Mouse (Mus musculus): ENCODE results near the gene Trappc1.
"Not testable (repeated sequence)": the region's sequence is repeated elsewhere in the genome, so short reads cannot be mapped to it uniquely, and the experiment has no call there.

Trappc1 gene

DNA sequence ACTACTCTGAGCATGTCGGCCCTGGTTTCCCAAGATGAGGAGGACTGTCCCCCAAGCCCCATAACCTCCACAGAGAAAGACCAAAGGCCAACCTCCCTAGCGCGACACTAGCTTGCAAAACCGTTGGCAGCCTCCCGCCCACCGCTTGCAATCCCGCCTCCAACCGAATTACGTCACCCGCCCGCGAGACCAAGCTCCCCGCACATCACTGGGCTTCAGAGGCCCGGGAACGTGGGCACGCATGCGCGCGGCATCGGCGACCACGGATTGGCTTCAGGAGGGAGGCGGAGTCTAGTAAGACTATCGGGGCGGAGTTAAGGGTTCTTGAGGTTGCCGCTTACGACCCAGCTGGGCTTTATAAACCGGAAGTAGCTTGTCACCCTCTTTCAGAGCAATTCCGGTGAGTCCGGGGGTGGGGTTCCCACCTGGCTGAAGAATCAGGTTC lies at the start of gene Trappc1, which contains the start of gene Cntrob:
TSS of gene Trappc1 (plus strand) at position 314 of the 445 bp plus-strand sequence.
TSS of gene Cntrob (minus strand) at position 109 of the 445 bp plus-strand sequence.
- DNase-seq (ENCODE audit: low spot score in 2 of 2): peak; percentile 98 to 99

DNA sequence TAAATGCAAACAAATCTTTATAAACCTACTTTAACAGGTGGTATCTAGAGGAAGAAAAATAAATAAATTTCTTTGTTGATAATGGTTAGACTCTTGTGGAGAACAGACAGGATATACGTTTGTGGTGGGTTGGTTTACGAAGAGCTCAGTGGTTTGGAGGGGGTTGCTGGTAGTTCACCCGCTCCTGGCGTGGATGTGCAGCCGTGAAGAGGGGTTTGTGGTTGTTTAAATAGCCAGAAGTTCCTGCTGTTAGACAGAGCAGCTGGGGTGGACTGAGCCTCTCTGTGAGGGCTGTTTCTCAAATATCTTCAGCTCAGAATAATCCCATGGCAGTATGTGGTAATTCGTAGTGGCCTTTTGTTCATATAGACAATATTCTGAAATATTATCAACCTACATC lies 48.1 kb upstream of the Trappc1 start:
- DNase-seq (ENCODE audit: low spot score in 2 of 2): no peak

DNA sequence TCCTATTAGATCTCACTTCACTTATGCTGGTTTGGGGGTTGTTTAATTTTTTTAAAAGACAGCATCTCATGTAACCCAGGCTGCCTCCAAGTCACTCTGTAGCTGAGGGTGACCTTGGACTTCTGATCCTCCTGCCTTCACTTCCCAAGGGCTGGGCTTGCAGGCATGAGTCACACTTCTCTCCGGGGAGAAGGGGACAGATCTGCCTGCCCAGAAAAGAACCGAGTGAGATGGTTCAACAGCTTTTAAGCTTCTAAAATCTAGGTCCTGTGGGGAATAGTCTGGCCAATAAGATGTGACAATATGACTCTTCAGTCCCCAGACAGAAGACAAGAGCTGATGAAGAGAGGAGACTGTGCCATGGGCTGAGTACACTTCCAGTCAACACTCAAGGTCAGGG lies 47.7 kb upstream of the Trappc1 start:
- DNase-seq (ENCODE audit: low spot score in 2 of 2): no peak

DNA sequence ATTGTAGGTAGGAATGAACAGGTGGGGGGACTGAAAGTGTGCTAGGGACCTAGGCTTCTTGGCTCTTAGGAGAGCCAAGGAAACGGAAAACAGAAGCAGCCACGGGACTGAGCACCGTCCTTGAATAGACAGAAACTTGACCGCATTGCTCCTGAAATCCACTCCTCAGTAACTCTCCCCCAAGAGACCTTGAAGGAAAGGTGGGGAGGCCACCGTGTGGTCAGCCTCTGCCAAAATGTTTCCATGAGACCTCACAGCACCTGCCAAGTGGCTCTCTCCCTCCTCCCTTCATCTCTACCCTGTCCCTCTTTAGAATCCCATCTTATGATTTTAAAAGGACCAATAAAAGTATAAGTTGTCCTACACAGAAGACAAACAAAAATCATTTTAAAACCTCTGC lies 46.5 kb upstream of the Trappc1 start:
- DNase-seq (ENCODE audit: low spot score in 2 of 2): no peak

DNA sequence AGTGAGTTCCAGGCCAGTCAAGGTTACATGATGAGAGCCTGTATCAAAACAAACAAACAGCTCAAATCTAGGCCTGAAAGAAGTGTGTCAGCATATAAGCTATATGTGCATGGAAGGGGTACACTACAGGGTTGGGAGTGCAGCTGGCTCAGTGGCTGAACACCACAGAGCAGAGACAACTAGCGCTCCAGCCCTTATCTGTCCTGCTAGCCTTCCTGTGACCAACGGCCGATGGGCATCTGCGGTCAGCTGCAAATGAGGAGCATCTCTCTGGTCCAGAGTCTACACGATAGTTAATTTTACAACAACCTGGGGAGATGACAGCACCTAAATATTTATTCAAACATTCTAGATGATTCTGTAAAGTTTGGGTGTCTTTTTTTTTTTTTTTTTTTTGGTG lies 32.7 kb upstream of the Trappc1 start:
- no peak for DNase-seq (ENCODE audit: low spot score in 2 of 2)

DNA sequence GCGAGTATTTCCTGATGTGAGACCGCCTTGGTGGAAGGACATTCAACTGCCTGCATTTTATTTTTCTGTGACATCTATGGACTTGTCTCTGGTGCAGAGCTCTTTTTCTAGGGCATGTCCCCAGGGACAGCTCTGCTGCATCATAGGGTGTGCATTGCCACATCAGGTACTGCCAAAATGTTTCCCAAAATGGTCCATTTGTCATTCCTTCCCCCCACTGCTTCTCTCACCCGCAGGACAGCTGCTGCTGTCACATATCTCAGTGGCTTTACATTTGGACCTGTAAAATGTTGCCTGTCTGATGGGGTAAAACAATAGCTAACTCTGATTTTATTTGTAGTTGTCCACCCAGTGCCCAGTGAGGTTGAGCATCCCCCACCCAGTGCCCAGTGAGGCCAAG lies 28.5 kb upstream of the Trappc1 start:
- DNase-seq (ENCODE audit: low spot score in 2 of 2): peak; percentile 15 to 38

DNA sequence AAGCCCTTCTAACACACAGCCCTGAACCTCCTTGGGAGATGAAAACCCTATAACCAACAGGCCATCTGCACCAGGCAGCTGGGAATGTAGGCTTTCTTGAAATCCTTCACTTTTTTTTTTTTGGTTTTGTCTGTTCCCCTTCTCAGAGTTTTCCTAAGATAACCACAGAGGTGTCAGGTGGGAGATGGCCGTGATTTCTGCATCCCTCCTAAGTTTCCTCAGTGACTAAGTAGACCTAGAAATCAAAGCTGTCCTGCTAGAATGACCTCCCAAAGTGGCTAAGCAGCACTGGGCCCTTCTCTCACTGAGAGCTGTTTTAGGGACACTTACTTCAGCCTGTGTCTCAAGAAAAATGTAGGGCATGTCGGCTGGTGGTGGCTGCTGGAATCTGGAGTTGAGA lies 26.0 kb upstream of the Trappc1 start:
- DNase-seq (ENCODE audit: low spot score in 2 of 2): peak in 1 of 2 experiments; percentile 27

DNA sequence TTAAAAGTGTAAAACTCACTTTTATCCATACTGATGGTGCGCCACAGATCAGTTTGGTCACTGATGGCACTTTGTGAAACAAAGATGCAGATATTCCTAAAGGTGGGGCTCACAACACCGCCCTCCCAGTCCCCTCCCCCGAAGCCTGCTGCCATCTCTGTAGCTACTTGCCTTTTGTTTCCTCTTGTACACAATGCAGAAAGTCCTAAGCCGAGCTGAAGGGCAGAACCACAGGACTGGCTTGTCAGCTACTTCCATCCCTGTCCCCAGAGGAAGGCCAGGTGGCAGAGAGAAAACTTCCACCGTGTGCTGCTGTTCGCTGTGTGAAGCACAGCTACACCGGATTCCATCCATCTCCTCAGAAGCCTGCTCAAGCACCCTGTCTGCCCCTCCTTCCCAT lies 25.5 kb upstream of the Trappc1 start:
- DNase-seq (ENCODE audit: low spot score in 2 of 2): no peak

DNA sequence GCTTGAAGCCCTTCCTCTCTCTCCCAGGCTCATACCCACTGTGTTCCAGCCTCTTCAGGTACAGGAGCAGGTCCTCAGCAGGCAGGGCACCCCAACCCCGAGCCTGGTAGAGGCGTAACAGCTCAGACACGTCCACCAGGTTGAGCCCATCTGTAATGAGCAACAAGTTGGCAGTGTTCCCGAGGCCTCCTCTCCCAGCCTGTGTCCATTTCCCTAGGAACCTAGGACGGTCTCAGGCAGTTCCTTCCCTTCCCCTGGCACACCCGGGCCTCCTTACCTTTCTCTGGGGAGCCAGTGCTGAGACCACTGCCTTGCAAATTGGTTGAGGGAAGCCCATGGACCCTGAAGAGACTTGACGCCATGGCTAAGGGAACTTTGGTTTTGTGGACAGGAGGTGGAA lies 21.0 kb upstream of the Trappc1 start:
- no peak for DNase-seq (ENCODE audit: low spot score in 2 of 2)

DNA sequence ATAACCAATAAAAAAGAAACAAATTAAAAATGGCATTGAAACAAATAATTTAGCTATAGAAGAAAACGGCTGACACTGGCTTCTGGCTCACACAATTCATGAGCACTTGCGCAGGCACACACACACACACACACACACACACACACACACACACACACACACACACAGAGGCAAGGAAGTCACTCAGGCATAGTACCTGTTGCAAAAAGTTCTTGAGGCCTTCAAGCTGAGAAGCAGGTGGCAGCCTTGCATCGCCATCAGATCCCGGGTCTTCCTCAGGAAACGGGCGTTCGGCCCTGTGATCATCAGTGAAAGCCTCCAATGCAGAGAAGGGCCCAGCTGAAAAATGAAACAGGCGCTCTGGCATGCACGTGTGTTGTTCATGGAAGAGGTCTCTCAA lies 18.5 kb upstream of the Trappc1 start:
- DNase-seq (ENCODE audit: low spot score in 2 of 2): no peak

DNA sequence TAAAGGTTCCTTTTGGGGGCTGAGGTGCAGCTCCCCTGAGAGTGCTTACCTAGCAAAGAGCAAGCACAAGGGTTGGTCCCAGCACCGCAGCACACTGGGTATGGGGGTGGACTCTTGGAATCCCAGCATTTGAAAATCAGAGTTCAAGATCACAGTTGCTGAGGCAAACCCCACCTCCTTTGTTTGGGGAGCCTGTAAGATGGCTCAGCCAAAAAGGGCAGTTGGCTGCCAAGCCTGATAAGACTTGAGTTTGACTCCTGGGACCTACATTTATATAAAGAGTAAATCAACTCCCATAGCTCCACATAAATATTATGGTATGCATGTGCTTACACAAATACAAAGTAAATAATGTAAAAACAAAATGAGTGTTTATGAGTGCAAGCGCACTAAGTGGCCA lies 17.7 kb upstream of the Trappc1 start:
- no peak for DNase-seq (ENCODE audit: low spot score in 2 of 2)

DNA sequence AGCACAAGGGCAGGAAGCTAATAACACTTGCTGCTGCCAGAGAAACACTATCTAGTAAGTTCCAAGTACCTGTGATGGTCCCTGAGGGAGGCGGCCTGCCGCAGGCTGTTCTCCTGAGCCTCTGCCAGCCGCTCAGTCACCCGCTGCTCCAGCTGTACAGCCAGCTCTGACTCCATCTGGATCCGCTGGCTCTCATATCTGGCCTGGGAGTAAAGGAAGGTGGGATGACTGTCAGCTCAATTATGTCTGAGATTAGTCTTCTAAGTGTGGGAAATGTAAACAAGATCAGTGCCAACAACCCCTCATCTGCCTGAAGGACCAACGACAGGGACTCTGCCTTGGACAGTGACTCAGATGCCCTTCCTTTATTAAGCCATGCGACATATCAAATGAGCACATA lies 12.5 kb upstream of the Trappc1 start:
- no peak for DNase-seq (ENCODE audit: low spot score in 2 of 2)

DNA sequence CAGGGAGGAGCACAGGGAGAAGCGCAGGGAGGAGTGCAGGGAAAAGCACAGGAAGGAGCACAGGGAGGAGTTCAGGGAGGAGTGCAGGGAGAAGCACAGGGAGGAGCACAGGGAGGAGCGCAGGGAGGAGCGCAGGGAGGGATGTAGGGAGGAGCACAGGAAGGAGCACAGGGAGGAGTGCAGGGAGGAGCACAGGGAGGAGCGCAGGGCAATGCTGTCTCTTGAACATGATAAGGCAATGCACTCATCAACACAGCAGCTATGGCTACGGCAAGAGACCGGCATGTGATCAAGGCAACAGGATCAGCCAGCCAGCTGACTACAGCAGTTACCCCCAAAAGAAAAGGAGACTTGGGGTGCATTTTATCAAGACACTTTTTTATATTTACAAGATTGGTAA lies 7.4 kb upstream of the Trappc1 start:
- DNase-seq (ENCODE audit: low spot score in 2 of 2): no peak

DNA sequence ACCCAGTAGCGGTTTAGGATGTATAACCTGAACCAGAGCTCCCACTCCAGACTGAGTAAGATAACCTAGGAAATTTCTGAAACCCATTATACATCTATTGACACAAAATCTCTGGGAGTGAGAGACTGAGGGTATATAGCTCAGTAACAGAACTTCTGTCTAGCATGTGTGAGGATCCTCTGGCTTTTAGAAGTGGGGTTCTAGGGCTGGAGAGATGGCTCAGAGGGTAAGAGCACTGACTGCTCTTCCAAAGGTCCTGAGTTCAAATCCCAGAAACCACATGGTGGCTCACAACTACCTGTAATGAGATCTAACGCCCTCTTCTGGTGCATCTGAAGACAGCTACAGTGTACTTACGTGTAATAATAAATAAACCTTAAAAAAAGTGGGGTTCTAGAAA lies 5.8 kb upstream of the Trappc1 start:
- DNase-seq (ENCODE audit: low spot score in 2 of 2): not testable (repeated sequence)

DNA sequence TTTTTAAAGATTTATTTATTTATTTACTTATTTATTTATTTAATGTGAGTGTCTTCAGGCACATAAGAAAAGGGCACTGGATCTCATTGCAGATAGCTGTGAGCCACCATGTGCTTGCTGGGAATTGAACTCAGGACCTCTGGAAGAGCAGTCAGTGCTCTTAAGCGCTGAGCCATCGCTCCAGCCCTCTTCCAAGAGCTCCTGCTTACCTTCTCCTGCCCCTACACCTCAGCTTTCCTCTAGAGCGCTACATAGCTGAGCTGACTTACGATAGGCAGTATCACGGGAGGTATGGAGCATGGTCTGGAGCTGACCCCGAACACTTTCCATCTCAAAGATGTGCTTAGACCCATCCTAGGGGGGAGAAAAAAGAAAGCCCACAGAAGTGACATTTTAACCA lies 2.2 kb upstream of the Trappc1 start:
- DNase-seq (ENCODE audit: low spot score in 2 of 2): no peak

DNA sequence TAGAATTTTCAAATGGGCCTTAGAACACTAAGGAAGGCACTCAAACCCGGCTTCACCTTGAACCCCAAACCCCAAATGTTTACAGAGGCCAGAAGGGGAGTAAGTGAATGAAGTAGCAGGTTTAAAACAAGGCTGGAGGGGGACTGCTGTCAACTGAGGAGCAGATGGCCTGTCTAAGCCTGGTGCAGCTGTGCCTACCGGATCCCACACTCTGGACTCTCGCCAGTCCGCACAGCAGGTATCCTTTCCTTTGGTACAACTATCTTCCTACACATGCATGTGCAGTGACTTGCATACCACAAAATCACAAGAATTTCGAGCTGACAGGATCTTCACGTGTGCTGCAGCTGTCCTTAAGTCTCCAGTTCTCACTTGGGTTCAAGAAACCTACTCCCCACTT lies 1.8 kb upstream of the Trappc1 start:
- DNase-seq (ENCODE audit: low spot score in 2 of 2): peak in 1 of 2 experiments; percentile 50

DNA sequence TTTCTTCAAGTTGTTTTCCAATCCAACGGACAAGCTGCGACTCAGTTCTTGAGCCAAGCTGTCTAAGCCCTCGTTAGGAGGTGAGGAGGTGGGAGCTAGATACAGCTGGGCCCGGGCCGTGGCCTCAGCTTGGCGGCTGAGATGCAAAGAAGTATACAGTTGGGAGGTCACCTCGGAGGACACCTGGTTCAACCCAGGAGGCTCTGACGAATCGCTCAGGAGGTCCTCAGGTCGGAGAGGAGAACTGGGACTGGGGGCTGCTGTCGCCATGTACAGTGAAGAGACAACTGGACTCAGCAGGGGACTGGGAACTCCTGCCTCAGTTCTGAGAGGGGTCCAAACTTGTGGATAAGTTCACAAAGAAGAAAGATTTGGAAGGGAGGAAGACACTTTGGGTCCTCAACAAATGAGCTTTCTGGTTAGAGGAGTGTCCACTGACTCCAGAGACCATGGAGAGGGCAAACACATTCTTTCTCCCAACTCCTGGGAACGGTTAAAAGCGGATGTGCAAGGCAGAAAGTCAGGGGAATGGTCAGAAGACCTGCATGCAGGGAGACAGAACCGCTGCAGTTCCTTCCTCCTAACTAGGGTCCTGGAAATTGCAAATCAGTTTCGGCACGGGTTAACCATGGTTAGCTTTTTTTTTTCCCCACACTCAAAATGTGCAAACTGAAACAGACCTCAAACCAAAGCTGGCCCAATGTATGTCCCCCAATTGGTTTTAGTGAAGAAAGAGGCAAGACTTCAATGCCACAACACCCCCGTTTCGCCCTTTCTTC lies 898 bp upstream of the Trappc1 start:
- DNase-seq (ENCODE audit: low spot score in 2 of 2): no peak

DNA sequence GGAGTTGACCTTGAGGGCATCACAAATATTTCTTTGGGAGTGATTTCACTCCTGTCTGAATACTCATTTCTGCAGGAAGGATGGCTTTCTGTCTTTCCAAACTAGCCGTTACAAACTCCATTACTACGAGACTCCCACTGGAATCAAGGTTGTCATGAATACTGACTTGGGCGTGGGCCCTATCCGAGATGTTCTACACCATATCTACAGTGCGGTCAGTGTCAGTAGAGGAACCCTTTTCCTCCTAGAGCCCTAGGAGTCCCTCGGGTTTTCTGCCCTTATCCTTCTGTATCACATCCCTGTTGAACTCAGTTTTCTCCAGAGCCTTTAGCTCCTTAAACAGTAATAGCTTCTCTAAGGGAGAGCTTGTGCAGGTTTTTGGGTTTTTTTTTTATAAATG lies 969 bp downstream of the Trappc1 start:
- no peak for DNase-seq (ENCODE audit: low spot score in 2 of 2)

DNA sequence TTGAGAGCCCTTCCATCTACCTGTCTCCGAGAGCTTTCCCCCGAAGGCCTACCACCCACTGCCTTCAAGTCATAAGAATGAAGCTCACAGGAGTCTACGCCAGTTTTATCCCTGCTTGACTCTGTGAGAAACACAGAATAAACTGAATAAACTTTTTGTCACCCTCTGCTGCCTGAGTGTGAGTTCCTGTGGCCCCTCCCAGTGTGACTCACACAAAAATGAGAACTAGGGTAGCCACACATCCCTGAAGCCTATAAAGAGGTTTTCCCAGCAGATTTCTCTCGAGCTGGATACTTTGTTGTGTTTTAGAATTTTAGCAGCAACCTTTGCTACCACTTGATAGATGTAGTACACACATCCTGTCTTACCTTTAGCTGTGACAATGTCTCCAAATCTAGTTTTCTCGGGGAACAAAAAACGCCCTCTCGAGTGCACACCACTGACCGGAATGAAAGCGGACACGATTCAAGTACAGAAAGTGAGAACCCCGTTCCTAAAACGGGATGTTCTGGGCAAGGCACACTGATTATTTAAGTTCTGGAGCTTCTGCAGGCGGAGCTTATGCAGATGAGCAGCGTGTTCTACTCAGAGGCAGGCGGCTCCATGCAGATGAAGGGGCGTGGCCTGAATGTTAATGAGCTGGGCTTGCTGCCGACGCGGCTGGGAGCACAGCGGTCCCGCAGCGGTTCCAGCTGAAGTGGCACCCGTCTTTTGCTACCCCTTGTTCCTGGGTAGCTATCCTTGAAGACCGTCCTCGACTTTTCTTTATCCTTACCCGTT lies 2.0 kb downstream of the Trappc1 start, which contains the start of gene Kcnab3:
TSS of gene Kcnab3 (plus strand) at position 631 of the 780 bp plus-strand sequence.
- peak; percentile 78 to 86 for DNase-seq (ENCODE audit: low spot score in 2 of 2)

DNA sequence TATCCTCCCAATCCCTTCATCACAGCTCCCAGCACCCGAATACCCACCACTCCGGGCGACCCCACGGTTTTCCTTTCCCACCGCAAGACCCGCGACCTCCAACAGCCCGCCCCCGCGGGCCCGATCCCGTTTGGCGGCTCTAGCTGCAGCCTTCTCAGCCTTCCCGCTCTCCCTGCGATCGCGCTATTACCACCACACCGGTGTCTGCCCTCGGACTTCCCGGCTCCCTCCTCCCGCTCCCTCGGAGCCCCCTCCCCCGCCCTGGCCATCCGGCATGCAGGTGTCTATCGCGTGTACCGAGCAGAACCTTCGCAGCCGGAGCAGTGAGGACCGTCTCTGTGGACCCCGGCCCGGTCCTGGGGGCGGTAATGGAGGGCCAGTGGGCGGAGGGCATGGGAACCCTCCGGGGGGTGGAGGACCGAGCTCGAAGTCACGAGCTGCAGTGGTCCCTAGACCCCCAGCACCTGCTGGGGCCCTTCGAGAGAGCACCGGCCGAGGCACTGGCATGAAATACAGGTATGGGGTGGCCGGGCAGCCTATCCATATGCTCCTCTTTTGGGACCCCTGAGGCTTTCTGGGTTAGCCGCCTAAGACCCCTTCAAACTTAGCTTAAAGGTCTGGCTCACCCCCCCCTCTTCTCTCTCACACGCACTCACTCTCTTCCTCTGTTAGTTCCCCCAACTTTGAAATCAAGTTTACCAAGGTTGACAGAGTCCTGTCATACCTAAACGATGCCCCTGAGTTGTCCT lies 2.8 kb downstream of the Trappc1 start:
- no peak for DNase-seq (ENCODE audit: low spot score in 2 of 2)

DNA sequence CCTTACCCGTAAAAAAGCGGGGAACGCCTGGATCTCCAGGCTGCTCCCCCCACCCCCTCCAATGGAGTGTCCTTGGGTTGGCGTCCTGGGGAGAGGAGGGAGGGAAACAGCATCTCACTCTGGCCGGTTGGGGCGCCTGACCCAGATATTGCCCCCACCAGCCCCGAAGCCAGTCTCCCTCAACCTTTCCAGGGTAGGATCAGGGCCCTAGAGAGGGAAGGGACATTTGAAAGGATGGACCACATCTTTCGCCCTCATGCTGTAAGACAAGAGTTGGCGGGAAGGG lies 3.3 kb downstream of the Trappc1 start:
- no peak for DNase-seq (ENCODE audit: low spot score in 2 of 2)

DNA sequence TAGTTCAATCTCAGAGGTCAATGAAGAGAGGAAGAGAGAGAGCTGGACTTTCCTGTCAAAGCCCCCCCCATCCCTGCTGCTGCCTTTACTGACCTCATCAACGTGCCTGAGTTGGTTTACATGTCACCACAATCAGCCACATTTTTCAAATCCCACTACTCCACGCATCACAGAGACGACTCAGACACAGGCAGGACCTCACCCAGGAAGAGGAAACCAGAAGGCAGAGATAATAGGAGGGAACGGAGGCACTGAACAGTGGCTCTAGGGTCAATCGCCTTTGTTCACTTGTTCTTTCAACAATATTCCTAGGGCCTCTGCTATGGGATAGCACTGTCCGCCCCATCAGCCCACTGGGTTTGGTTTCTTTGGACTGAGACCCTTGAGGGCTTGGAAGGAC lies 3.9 kb downstream of the Trappc1 start:
- no peak for DNase-seq (ENCODE audit: low spot score in 2 of 2)

DNA sequence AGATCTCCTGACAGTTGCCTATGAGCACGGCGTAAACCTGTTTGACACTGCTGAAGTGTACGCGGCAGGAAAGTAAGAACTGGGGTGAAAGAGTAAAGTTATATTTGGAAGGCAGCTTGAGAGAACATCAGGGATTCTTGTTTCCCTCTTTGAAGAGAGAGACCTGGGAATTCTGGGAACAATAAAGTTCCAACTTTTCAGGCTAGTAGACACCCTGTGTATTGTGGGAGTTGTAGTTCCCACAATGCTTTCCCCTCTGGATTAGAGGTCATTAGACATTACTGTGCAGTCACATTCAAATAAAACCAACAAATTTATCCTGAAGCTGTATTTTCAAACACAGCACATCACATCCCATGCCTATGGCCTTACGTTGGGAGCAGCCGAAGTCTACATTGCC lies 4.7 kb downstream of the Trappc1 start:
- no peak for DNase-seq (ENCODE audit: low spot score in 2 of 2)
